Mouse (Mus musculus) forebrain, embryonic 16.5 days (tissue): ENCODE measurements around the gene Ghrhr. TPM values are rescaled to one million over a fixed set of nuclear protein-coding genes. Genes with fewer than 3 reads are reported as not detected.
A peak's percentile ranks its signal among the peaks of the same experiment; 100 is the strongest.

Source experiments
- ATAC-seq: fragments of 200-750 bp; cut with Nextera tagmentation; 2 replicates; pipeline ENCODE4 v1.8.0; 2017; ENCODE audit warnings: mild to moderate bottlenecking, moderate library complexity
- H3K27ac ChIP-seq: fragments of 300-500 bp; sonication (generic); 2 replicates; pipeline ENCODE4 v1.5.1; 2014; ENCODE audit warnings: low read length, control low read depth
- H3K27me3 ChIP-seq: fragments of 300-500 bp; sonication (generic); replicated peaks from 2 replicates; pipeline ENCODE4 v1.6.1; 2014; ENCODE audit warnings: low read length; ENCODE audit not compliant: control insufficient read depth, insufficient read depth
- H3K36me3 ChIP-seq: fragments of 300-500 bp; sonication (generic); 2 replicates; pipeline ENCODE4 v1.6.1; 2014; ENCODE audit not compliant: control insufficient read depth, insufficient read depth
- H3K4me1 ChIP-seq: fragments of 300-500 bp; sonication (generic); replicated peaks from 2 replicates; pipeline ENCODE4 v1.6.1; 2014; ENCODE audit warnings: low read length; ENCODE audit not compliant: control insufficient read depth, insufficient read depth
- H3K4me2 ChIP-seq: fragments of 300-500 bp; sonication (generic); 2 replicates; pipeline ENCODE4 v1.6.1; 2014; ENCODE audit warnings: mild to moderate bottlenecking, low read length, control low read depth
- H3K4me3 ChIP-seq: fragments of 300-500 bp; sonication (generic); replicated peaks from 2 replicates; pipeline ENCODE4 v1.5.1; 2014; ENCODE audit warnings: mild to moderate bottlenecking, low read length, control low read depth
- H3K9ac ChIP-seq: fragments of 300-500 bp; sonication (generic); replicated peaks from 2 replicates; pipeline ENCODE4 v1.6.1; 2014; ENCODE audit warnings: low read depth, low read length, control low read depth
- H3K9me3 ChIP-seq: fragments of 300-500 bp; sonication (generic); 2 replicates; pipeline ENCODE4 v1.6.1; 2016; ENCODE audit warnings: low read length; ENCODE audit not compliant: control insufficient read depth
- WGBS: fragments of 180-500 bp; shearing (Covaris S2); extraction: QIAGEN DNeasy Blood & Tissue Kit; methylation state at CpG from one replicate; pipeline ENCODE4 v1.1.7; 2014; 5-methylcytosine and 5-hydroxymethylcytosine counted together
- polyA plus RNA-seq: library from polyadenylated mRNA; unstranded; fragments of >200 nt; fragmentation: Nextera tagmentation; extraction: Ambion mirVana; gene quantifications from 2 replicates; pipeline ENCODE4 v1.2.1, GENCODE M21; 2015

Gene Ghrhr
- polyA plus RNA-seq, 1 experiment from 2014 or later, result not detected

GRCm38 (mm10) chr6:55358731-55359143 is 17.4 kb upstream of the Ghrhr start:
- H3K4me1 ChIP-seq, result no peaks in the 10 kb centered on the region
- 39% methylated on average over 2 of the region's 2 CpGs for WGBS
- ATAC-seq, result 0 out of 2 replicates have a peak, but pooled peaks have one; percentile 23

GRCm38 (mm10) chr6:55362663-55363062 is 13.4 kb upstream of the Ghrhr start:
- no peak for ATAC-seq
- no peak overlapping the region for H3K9ac ChIP-seq
- H3K27ac ChIP-seq, result no peak overlapping the region
- H3K4me1 ChIP-seq, result no peaks in the 10 kb centered on the region
- no peak overlapping the region for H3K4me3 ChIP-seq
- H3K9me3 ChIP-seq, result no peaks in the 10 kb centered on the region
- no peak overlapping the region for H3K4me2 ChIP-seq
- no peaks in the 10 kb centered on the region for H3K36me3 ChIP-seq
- WGBS, result 89% methylated on average over 1 of the region's 1 CpGs
- H3K27me3 ChIP-seq, result no peaks in the 10 kb centered on the region

More at GRCm38 (mm10) chr6:55358731-55359143, 17.4 kb upstream of the Ghrhr start:
- H3K27me3 ChIP-seq, result no peaks in the 10 kb centered on the region
- H3K27ac ChIP-seq, result no peak overlapping the region
- no peak overlapping the region for H3K4me3 ChIP-seq
- no peak overlapping the region for H3K9ac ChIP-seq
- no peak overlapping the region for H3K4me2 ChIP-seq
- no peaks in the 10 kb centered on the region for H3K9me3 ChIP-seq
- H3K36me3 ChIP-seq, result no peaks in the 10 kb centered on the region

GRCm38 (mm10) chr6:55367126-55367525 is 9.0 kb upstream of the Ghrhr start:
- Histone ChIP-seq H3K9ac (no peak overlapping the region), H3K27ac (no peak overlapping the region), H3K4me2 (no peak overlapping the region), H3K36me3 (no peaks in the 10 kb centered on the region), H3K27me3 (no peaks in the 10 kb centered on the region), H3K4me3 (no peak overlapping the region), H3K4me1 (no peaks in the 10 kb centered on the region), H3K9me3 (peaks cover 2% of the 10 kb centered on the region; the same call in 1 of the 2 replicates)
- no peak for ATAC-seq

GRCm38 (mm10) chr6:55370831-55371230 is 5.3 kb upstream of the Ghrhr start:
- H3K27ac ChIP-seq, result no peak overlapping the region

GRCm38 (mm10) chr6:55376511-55376910 is 416 bp downstream of the Ghrhr start:
- H3K4me1 ChIP-seq, result no peaks in the 10 kb centered on the region
- H3K9ac ChIP-seq, result no peak overlapping the region
- no peak overlapping the region for H3K4me3 ChIP-seq
- no peak for ATAC-seq
- H3K9me3 ChIP-seq, result no peaks in the 10 kb centered on the region; the same call in 1 of the 2 replicates
- no peaks in the 10 kb centered on the region for H3K27me3 ChIP-seq
- no peak overlapping the region for H3K4me2 ChIP-seq
- H3K27ac ChIP-seq, result no peak overlapping the region
- no peaks in the 10 kb centered on the region for H3K36me3 ChIP-seq
- WGBS, result 81% methylated on average over 5 of the region's 5 CpGs

More at GRCm38 (mm10) chr6:55370831-55371230, 5.3 kb upstream of the Ghrhr start:
- Histone ChIP-seq H3K9ac (no peak overlapping the region), H3K4me1 (no peaks in the 10 kb centered on the region), H3K4me3 (no peak overlapping the region), H3K9me3 (peaks cover 2% of the 10 kb centered on the region; the same call in 1 of the 2 replicates), H3K4me2 (no peak overlapping the region), H3K36me3 (no peaks in the 10 kb centered on the region), H3K27me3 (no peaks in the 10 kb centered on the region)
- WGBS, result 92% methylated on average over 6 of the region's 6 CpGs
- ATAC-seq, result no peak

DNA sequence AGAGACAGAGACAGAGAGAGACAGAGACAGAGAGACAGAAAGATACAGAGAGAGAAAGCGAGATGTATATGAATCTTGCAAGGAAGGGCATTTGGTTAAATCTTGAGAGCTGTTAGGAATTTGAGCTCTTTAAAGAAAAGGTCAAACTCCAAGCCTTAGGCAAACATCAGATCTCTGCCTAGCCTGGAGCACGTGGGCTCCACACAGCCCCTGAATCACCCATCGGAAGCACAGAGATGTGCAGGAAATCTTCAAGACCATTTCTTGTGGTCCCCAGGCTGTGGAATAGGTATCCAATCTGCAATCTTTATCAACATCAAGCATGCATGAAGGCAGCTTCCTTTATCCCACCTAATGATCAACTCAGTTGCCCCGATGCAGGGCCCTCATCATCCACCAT is 1.4 kb downstream of the Ghrhr start:
- Histone ChIP-seq H3K4me3 (no peak overlapping the region), H3K36me3 (no peaks in the 10 kb centered on the region), H3K27me3 (no peaks in the 10 kb centered on the region), H3K9me3 (no peaks in the 10 kb centered on the region), H3K27ac (no peak overlapping the region), H3K9ac (no peak overlapping the region), H3K4me2 (no peak overlapping the region), H3K4me1 (0 out of 2 replicates have a peak, but pooled peaks cover 2% of the 10 kb centered on the region)
- 88% methylated on average over 4 of the region's 4 CpGs for WGBS
- ATAC-seq, result no peak

GRCm38 (mm10) chr6:55379641-55380335 is 3.7 kb downstream of the Ghrhr start:
- Histone ChIP-seq H3K4me3 (no peak overlapping the region), H3K4me1 (0 out of 2 replicates have a peak, but pooled peaks cover 2% of the 10 kb centered on the region), H3K9me3 (no peaks in the 10 kb centered on the region), H3K27me3 (no peaks in the 10 kb centered on the region), H3K27ac (no peak overlapping the region), H3K36me3 (no peaks in the 10 kb centered on the region), H3K9ac (no peak overlapping the region), H3K4me2 (no peak overlapping the region)
- ATAC-seq, result peak; percentile 81
- WGBS, result 33% methylated on average over 3 of the region's 3 CpGs

DNA sequence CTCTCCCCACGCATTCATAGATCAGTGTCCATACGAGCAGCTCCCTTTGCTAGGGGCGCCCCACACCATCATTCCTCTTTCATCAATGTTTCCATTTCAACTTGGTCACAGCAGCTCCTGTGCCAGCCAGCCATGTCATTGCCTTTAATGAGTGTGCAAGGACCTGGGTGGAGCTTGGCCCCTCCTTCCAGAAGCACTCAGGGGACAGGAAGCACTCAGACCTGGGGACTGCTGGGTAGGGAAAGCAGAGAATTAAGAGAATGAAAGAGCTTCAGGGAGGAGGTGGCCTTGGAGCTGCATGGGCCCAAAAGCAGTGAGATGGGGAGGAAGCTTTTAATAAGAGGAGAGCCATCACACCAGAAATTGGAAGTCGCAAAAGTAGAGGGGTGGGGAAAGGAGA is 5.9 kb downstream of the Ghrhr start:
- H3K9ac ChIP-seq, result no peak overlapping the region
- no peaks in the 10 kb centered on the region for H3K9me3 ChIP-seq
- ATAC-seq, result no peak
- no peaks in the 10 kb centered on the region for H3K27me3 ChIP-seq
- no peak overlapping the region for H3K4me2 ChIP-seq
- 0 out of 2 replicates have a peak, but pooled peaks cover 2% of the 10 kb centered on the region for H3K4me1 ChIP-seq
- no peaks in the 10 kb centered on the region for H3K36me3 ChIP-seq
- no peak overlapping the region for H3K27ac ChIP-seq
- 50% methylated on average over 4 of the region's 4 CpGs for WGBS
- no peak overlapping the region for H3K4me3 ChIP-seq

DNA sequence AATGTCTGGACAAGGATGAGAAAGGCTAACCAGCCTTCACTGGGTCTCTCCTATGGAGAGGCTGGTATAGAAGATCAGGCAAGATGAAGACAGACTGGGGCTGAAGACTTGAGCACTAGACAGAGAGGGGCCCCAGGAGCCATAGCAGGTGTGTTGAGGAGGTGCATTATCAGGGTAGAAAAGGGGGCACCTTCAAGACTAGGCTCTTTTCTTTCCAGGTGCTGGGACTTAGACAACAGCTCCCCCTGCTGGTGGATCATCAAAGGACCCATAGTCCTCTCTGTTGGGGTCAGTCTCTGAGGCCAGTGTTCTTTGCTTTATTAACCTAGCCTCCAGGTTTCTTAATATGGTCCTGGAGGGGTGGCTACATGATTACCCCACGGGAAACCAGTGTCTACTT is 7.8 kb downstream of the Ghrhr start:
- Histone ChIP-seq H3K4me2 (no peak overlapping the region), H3K9ac (no peak overlapping the region), H3K27ac (no peak overlapping the region), H3K4me3 (no peak overlapping the region), H3K4me1 (peaks cover 12% of the 10 kb centered on the region), H3K9me3 (no peaks in the 10 kb centered on the region), H3K36me3 (no peaks in the 10 kb centered on the region), H3K27me3 (no peaks in the 10 kb centered on the region)
- ATAC-seq, result no peak
- 22% methylated on average over 1 of the region's 1 CpGs for WGBS
